7 mouse cellular contexts compared by ENCODE assay signal in the genomic region with DNA sequence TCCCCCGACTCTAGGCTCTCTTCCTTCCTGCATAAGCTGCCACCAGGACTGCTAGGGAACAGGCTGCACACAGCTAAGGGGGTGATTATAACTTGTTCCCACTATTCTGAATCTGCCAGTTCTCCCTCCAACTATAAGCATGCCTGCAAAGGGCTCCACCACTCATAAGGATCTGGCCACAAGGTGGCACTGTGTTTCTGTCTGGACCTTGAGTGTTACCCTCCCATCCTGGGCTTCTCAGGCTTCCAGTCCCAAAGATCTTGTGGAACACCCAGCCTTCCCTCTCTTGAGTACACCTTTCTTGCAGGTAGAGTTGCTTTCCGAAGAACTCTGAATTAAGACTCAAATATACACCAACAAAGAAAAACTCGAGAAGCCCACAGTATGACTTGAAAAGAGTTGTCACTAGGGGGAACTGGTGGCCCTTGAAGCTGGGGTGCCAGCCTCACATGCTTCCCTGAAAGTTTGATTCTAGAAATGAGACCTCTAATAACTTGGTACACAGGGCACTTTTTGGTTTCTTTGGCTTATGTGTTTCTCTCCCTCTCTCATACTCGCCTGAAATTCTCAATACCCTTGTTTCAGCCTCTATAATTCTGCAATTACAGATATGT. TPM values are rescaled to one million over a fixed set of nuclear protein-coding genes. Genes with fewer than 3 reads are reported as not detected.
DNase-seq lines count a peak whose midpoint lies in the region; ATAC-seq lines count a peak whose summit lies in the region.

No protein-coding gene starts in this region.

- intact Hi-C loops in gastrocnemius, postnatal 36 days (cut with DNase I) = loop anchor here (1.0 to 5.0 kb wide), 3 partner anchors 104 to 203 kb away; a partner anchor contains a TSS
- intact Hi-C loops in left cerebral cortex, postnatal 4 days (cut with DNase I) = loop anchor here (5.0 to 10.0 kb wide), 2 partner anchors 105 to 192 kb away; a partner anchor contains a TSS

- no peak overlapping the region for H3K4me2 ChIP-seq in midbrain, embryonic 13.5 days (replicated peaks)

- no peaks in the 10 kb centered on the region for H3K27me3 ChIP-seq in midbrain, embryonic 13.5 days

- no peak overlapping the region for H3K4me3 ChIP-seq in midbrain, embryonic 13.5 days (replicated peaks)

- H3K27ac ChIP-seq in midbrain, embryonic 13.5 days = no peak overlapping the region

- 33% methylated on average over 4 of the region's 4 CpGs for WGBS in midbrain, embryonic 13.5 days

- H3K36me3 ChIP-seq in midbrain, embryonic 13.5 days = peaks cover 35% of the 10 kb centered on the region

- no peaks in the 10 kb centered on the region for H3K9me3 ChIP-seq in midbrain, embryonic 13.5 days

- peak; percentile 80 for DNase-seq in adrenal gland, adult 8-10 months
- DNase-seq in embryo, embryonic 11 days = peak; percentile 92
- DNase-seq in gastrocnemius, postnatal 36 days = peak; percentile 63 to 84
- DNase-seq in kidney, adult 11 months = peak; percentile 72
- DNase-seq in left cerebral cortex, postnatal 4 days = peak; percentile 88
- DNase-seq in spleen, adult 12 weeks (ENCODE audit: low spot score) = peak; percentile 72

- H3K4me1 ChIP-seq in midbrain, embryonic 13.5 days (replicated peaks) = no peaks in the 10 kb centered on the region

- peak; percentile 88 for ATAC-seq in midbrain, embryonic 13.5 days

- H3K9ac ChIP-seq in midbrain, embryonic 13.5 days (replicated peaks) = no peak overlapping the region

RNA-seq across cellular contexts. Expression of a gene that starts 12.8 kb away (rescaled TPM):
- total RNA-seq in adrenal gland, adult 8-10 months (2022) = 10 to 100 TPM; 17.2 to 37.4 (median 22.9) TPM
- 1 to 10 TPM; 4.7 to 5.2 TPM for total RNA-seq in gastrocnemius, postnatal 36 days (2021)
- 10 to 100 TPM; 40.8 to 44.9 TPM for total RNA-seq in left cerebral cortex, postnatal 4 days (2021)
- polyA plus RNA-seq in midbrain, embryonic 13.5 days (2015; fragmentation: Nextera tagmentation; extraction: Ambion mirVana) = 42.1 and 46.7 TPM in 2 replicates

RNA-seq across cellular contexts. Expression of a gene that starts 27.5 kb away (rescaled TPM):
- total RNA-seq in adrenal gland, adult 8-10 months (2022) = 10 to 100 TPM; 42.4 to 63.8 (median 57.7) TPM
- total RNA-seq in gastrocnemius, postnatal 36 days (2021) = 10 to 100 TPM; 21.5 to 26.1 TPM
- total RNA-seq in left cerebral cortex, postnatal 4 days (2021) = 10 to 100 TPM; 57.3 to 60.3 TPM
- polyA plus RNA-seq in midbrain, embryonic 13.5 days (2015; fragmentation: Nextera tagmentation; extraction: Ambion mirVana) = 91.6 and 95.9 TPM in 2 replicates

RNA-seq across cellular contexts. Expression of a gene that starts 28.0 kb away (rescaled TPM):
- total RNA-seq in adrenal gland, adult 8-10 months (2022) = 10 to 100 TPM; 49.1 to 76.4 (median 55.7) TPM
- 10 to 100 TPM; 11.3 to 11.5 TPM for total RNA-seq in gastrocnemius, postnatal 36 days (2021)
- 10 to 100 TPM; 73.9 to 83.5 TPM for total RNA-seq in left cerebral cortex, postnatal 4 days (2021)
- 71.5 and 78.5 TPM in 2 replicates for polyA plus RNA-seq in midbrain, embryonic 13.5 days (2015; fragmentation: Nextera tagmentation; extraction: Ambion mirVana)

Comparison
In these comparisons a context has a peak if more than half of its experiments do, and no peak if none do; other contexts are left out.
1. RNA of a gene that starts 28.0 kb away (total RNA-seq): 73.9 to 83.5 TPM in left cerebral cortex, postnatal 4 days and 49.1 to 76.4 TPM in adrenal gland, adult 8-10 months; 11.3 to 11.5 TPM in gastrocnemius, postnatal 36 days; every median in the first group is over 4 times any median in the second.
2. Peak in every context shown above with its lines, with median percentiles within 50 percentile points of each other: DNase-seq.